Mouse (Mus musculus) heart, adult 2 months (tissue): ENCODE measurements around the gene Camsap2.

ENCODE experiments used
- CTCF ChIP-seq: fragments of 200-600 bp; IDR thresholded peaks from 2 replicates; pipeline ENCODE4 v1.8.1; 2022; ENCODE audit warnings: antibody characterized with exemption, mild to moderate bottlenecking, moderate library complexity
- EP300 ChIP-seq: fragments of 200-500 bp; IDR thresholded peaks from 2 replicates; pipeline ENCODE4 v1.6.1; 2011; ENCODE audit warnings: low read depth, low read length, control low read depth; ENCODE audit not compliant: insufficient read depth
- POLR2A ChIP-seq: fragments of 200-500 bp; IDR thresholded peaks from 2 replicates; pipeline ENCODE4 v1.6.1; 2011; ENCODE audit warnings: mild to moderate bottlenecking, low read depth, low read length, control low read depth; ENCODE audit not compliant: insufficient read depth

DNA sequence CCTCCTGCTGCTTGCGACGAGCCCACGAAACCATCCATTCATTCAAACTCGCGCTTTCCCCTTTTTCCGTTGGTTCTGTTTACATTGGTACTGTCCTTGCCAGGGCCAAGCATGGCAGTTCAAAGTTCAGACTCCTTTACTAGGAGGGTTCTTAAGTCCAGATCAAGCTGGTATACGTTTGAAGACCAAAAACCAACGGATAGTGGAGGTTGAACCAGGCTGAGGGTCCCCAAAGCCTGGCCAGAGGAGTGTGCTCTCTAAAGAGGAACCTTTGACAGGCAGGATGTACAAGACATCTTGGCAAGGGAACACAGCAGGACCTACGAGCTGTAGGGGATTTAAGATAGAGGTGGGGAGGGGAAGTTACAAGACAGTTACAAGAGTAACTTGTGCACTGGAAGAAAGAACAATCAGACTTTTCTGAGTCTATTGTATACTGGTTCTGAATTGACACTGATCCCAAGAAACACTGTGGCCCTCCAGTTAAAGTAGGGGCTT, 111.3 kb downstream of the Camsap2 start:
- TF ChIP-seq CTCF, result peak; percentile 39
- no peak for TF ChIP-seq POLR2A
- no peak for TF ChIP-seq EP300
